Mouse (Mus musculus) right cerebral cortex, adult 18-20 months (tissue): ENCODE measurements around the gene Xpo5.

Source experiments
- DNase-seq: peaks from one replicate; pipeline ENCODE4 v3.0.0; 2022; ENCODE audit warnings: mixed read lengths

Gene Xpo5

DNA sequence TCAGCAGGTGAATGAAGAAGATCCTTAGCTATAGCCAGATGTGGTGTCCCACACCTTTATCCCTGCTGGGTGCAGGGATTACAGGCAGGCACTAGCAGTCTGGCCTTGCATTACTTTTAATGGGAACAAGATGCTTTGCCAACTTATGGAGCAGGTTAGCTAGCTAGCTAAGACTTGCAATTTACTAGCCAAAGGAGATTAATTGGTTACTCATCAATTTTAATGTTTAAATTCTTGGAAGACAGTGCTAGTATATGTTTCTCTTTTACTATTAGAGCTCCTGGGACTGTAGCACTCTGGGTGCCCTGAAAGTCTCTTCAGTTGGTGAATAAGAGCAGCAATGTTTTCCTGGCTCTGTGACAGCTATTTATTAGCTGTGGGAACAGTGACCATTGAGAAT, 4.1 kb downstream of the Xpo5 start:
- DNase-seq: no peak

DNA sequence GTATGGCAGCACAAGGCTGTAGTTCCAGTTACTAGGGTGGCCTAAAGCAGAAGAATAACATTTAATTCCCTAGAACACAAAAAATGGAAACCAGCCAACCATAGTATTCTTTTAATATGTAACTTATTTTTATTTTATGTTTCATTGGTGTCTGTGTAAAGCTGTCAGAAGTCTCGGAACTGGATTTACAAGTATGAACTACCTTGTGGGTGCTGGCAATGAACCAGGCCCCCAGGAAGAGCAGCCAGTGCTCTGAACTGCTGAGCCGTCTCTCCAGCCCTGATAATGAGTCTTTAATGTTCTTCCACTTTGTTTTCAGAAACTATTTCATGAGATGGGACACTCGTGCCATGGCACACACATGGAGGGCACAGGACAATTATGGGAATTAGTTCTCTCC, 8.0 kb downstream of the Xpo5 start:
- DNase-seq: no peak

DNA sequence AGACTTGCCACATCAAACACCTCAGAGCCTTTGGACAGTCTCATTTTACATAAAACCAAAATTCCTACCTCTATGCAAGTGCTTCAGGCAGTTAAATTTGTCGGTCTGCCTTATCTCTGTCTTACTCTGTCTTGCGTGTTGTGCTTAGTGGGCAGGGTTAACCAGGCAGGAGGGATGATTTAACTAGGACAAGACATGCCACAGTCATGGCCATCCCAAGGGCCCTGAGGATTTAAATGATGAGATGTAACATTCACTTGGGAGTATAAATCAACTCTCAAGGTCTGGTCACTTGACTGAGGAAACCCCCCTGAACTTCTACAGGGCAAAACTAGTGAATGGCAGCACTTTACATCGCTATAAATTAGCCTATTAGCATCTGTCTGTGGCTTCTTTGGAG, 19.0 kb downstream of the Xpo5 start:
- no peak for DNase-seq

DNA sequence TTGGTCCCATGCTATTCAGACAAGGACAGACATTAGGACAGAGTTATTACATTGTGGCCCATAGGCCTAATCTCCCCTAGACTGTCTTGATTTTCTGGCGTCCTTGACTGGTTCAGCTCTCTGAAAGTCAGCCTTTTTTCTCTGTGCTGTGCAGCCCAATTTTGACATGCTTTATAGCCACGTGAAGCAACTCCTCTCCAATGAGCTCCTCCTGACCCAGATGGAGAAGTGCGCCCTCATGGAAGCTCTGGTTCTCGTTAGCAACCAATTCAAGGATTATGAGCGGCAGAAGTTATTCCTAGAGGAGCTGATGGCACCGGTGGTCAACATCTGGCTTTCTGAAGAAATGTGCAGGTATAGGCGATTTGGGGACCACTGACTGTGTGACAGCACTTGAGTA, 25.0 kb downstream of the Xpo5 start:
- DNase-seq: no peak

DNA sequence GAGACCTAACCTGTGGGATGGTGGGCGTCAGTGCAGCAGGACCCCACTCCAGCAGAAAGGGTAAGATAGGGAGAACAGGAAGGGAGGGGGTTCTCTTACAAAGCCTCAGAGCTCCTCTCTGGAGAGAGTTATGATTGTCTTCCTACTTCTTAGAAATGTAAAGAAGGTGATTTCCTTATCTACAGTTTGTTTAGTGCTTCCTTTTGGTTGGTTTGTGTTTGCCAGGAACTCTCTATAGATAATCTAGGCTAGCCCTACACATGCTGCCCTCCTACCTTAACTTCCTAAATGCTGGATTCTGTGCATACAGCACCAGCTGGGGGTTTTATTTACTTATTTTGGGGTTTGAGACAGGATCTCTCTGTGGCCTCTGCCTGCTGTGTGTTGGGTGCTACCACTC, 33.5 kb downstream of the Xpo5 start:
- no peak for DNase-seq

DNA sequence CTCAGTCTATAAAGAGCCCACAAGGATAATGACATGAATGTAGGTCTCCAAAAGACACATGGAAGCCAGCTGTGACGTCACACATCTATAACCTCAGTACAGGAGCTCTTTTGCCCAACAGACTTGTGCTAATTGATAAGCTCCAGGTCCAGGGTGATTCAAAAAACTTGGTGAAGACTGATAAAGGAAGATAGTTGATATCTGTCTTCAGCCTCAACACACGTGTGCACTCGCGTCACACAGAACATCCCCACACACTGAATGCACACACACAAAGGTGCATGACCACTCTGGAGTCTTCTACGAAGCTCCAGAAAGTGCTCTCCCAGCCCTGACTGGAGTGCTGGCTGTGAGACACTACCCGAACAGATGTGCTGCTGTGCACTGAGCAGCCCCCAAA, 34.5 kb downstream of the Xpo5 start:
- no peak for DNase-seq

DNA sequence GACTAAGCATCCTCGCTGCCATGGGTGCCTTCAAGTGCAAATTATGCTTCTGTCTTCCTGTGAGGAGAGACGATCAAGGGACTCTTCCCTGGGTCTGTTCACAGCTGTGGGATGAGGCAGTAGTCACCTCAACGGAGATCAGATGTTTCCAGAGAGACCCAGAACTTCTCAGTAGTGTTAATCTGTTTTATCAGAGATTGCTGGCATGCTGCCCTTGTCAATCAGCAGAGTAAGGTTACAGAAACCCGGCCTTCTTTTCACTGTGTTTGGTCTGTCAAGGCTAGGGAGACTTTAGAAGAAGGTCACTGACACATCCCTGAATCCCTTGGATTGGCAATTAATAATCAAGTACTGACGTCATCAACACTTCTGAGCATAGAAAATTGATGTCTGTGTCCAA, 34.9 kb downstream of the Xpo5 start:
- no peak for DNase-seq

DNA sequence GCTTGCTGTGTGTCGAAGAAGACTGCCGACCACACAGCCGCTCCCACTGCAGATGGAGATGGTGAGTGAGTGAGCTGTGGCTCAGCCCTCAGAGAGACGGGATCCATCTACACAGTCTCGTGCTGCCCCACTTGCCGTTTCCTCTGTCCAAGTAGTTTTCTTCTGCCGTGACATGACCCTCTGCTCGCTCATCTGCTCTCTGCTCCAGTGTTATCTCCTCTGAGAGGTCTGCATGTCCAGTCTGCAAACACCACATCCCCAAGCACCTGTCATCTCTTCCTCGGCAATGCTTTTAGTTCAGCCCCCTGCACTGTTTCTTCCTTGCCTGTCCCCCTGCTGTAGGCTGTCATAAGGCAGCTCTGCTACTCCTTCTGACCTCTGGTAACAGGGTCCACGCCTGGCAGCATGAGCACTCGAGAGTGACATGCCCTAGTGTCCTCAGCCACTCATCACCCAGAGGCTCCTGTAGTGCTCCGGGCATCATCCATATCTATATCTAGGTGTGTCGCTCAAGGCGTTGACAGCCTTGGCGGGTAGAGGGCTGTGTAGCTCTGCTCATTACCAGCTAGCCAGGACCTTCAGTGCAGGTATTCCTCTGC, 37.0 kb downstream of the Xpo5 start:
- DNase-seq: no peak

DNA sequence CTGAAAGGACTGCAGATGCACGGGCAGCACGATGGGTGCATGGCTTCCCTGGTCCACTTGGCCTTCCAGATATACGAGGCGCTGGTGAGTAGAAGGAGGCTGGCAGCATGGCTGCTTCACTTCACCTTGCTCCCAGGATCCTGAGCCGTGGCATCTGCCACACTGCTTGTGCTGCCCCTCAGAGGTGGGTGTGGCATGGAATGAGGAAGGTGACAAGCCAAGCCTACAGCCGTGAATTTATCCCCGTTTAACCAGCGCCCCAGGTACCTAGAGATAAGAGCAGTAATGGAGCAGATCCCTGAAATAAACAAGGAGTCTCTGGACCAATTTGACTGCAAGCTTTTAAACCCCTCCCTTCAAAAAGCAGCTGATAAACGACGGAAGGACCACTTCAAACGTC, 38.9 kb downstream of the Xpo5 start:
- DNase-seq: no peak

DNA sequence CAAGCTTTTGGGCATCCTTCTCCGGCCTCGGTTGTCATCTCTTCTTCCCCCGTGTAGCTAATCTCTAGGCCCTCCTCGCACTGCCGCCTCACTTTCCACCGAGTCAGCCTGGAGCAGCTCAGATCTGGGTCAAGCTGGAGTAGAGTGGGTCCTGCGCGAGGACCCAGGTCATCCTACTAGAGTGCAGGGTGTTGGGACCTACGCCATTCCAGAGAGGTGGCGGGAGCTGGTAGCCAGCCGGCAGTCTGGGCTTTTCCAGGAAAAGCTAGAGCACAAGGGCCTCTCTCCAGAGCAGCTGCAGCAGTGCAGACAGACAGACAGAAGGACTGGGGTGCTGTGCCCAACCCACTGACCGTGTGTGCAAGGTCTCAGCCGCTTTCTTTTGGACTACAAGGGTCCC, 39.7 kb downstream of the Xpo5 start:
- DNase-seq: no peak

DNA sequence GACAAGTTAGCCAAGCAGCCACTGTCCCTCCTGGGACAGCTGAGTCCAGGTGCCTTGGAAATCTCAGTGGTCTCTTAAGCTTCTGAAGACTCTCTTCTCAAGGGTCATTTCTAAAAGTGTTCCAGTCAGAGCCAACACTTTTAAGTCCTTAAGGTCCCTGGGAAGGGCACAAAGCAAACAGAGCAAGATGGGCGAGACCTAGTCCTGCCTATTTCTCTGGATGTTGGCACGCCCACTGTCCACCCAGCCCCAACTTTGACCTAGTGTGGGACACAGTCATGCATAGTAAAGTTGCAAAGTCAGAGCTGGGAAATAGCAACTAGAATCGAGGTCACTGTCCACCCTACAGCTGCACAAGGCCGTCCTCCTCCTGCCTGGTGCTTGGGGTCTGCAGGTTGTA, 40.4 kb downstream of the Xpo5 start:
- DNase-seq: no peak

DNA sequence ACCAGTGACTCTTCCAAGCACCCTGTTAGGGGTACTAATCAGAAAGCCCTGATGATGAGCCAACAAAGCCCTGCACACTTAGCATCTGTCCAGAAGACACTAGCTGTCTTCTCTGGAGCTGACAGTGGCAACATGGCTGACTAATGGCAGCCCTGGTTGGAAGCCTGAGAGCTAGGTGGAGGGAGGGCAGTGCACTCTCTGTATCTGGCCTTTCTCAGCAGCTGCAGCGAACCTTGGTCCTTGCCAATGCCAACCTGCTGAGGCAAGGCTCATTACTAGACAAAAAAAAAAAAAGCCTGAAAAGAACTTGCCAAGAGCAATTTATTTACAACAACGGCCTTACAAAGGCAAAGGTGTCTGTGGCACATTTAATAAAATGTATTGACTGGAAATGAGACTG, 41.0 kb downstream of the Xpo5 start:
- DNase-seq: no peak

DNA sequence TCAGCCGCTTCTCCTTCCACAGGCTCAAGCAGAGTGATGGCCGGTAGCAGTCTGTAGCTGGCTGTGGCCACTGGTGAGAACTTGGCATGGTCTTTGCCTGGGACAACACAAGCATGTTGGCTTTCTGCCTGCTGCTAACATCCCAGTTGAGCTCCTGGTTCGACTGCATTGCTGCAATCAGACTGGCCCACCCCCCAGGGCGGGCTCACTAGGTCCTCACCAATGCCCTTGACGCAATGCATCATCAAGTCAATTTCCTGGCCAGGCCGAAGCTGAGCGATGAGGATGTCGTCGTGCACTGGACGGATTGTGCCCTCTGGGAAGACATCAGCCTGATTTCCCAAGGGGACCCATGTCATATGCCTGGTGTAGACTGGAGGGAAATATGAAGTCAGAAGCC, 42.0 kb downstream of the Xpo5 start:
- DNase-seq: no peak

DNA sequence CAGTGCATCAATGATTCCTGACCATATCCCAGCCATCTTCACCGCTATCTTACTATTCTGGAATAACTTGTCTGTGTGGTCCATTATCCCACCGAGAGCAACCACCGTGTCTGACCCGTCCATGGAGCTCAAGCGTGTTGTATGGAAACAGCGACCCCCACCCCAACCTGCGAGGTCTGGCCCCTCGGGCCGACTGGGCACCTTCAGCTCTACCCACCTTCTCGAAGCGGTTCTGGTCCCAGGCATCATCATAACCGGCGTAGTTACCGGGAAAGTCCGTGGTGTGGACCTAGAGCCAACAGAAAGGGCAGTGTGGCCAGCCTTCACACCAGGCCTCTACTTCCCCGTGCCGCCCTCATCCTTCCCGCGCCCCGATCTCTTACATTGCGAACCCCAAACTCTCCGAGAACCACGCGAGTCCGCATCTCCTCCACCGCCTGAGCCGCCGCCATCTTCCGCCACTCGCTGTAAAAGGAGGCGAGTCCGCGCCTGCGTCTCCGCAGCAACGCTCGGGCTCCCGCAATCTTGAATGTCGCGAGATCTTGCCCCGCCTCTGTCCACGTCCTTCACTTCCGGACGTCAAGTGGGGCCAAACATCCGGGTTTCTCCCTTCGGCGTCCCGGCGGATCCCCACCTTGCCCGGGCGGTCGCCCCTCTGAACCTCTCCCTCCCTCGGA, 45.1 kb downstream of the Xpo5 start, which contains the start of the genes Polr1c and Yipf3:
Gene Polr1c (minus strand): TSS at position 543 of the 677 bp plus-strand sequence.
Gene Yipf3 (plus strand): TSS at position 569 of the 677 bp plus-strand sequence.
- peak; percentile 97 for DNase-seq

DNA sequence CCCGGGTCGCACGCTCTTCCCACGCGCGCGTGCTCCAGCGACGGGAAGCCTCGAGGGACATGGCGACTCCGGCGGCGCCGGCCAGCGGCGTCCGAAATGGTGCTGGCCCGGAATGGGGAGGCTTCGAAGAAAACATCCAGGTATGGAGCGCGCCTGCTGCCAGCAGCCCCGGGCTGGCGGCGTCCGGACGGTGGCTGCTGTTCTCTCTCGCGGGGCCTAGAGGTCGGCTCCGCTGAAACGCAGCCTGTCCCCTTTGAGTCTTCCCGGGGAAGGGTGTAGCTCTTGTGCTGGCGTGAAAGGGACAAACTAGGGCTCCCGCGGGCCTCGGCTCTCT, 45.6 kb downstream of the Xpo5 start:
- no peak for DNase-seq

DNA sequence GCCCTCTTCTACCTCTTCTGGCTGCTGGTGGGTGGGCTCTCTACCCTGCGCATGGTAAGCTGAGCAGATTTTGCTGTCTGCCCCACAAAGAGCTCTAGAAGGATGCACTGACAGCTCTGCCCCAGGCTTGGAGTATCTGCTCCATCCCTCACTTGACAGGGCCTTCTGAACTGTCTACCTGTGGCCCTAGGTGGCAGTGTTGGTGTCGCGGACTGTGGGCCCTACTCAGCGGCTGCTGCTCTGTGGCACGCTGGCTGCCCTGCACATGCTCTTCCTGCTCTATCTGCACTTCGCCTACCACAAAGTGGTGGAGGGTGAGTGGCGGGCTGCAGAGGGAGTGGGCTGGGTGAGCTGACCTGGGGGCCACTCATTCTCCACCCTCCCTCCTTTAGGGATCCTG, 48.6 kb downstream of the Xpo5 start:
- DNase-seq: no peak

DNA sequence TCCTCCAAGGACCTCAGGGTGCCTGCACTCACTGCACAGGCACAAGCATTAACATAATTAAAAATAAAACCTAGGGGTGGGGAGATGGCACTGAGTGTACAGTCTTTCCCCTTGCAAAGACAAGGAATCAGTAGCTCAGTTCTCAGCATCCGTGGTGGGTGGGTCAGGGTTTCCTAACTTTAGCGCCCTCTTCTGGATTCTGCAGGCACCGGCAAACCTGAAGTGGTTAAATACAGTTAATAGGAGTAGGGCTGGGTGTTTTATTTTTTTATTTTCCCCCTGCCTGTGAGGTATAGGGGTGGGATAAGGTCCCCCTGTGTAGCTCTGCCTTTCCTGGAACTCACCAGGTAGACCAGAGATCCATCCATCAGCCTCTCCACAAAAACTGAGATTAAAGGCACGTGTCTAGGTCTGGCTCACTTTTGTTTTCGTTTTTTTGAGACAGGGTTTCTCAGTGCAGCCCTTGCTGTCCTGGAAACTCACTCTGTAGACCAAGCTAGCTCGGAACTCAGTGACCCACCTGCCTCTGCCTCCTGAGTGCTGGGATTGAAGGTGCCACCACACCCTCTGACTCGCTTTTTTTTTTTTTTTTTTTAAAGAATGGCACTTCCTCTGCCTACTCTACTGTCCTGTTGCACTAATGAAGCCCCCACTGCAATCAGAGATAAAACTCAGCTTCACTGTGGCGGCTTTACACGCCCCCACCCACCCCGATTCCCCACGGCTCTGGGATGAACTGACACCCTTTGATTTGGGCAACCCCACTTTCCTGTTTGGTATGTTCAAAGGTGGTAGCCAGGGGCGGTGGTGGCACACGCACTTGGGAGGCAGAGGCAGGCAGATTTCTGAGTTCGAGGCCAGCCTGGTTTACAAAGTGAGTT, 50.2 kb downstream of the Xpo5 start:
- no peak for DNase-seq

DNA sequence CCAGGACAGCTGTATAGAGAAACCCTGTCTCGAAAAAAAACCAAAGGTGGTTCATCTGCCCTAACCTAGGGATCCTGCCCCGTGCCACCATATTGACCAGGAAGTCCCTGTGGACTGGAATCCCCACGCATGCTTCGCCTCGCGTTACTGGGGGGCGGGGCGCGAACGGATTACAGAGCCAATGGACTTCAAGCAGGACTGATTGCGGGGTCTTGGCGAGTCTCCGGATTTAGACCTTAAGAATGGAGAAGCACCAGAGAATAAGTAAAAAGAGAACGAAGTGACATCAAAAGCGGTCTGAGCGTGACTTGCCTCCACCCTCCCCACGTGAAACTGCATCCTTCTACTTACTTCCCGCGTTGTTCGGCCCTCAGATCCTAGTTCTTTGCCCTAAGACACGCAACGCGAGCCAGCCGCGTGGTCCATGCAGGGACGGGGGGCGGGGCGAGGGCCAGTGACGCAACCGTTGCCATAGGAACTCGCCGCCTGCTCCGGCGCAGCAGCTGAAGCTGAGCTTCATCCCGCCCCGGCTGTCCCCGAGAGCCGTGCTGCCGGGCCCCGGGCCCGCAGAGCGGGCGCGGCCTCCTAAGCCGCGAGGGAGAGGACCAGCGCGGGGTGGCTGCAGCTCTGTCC, 51.0 kb downstream of the Xpo5 start, which contains the start of gene Lrrc73:
Gene Lrrc73 (plus strand): TSS at position 80 of the 633 bp plus-strand sequence.
- DNase-seq: peak; percentile 95

DNA sequence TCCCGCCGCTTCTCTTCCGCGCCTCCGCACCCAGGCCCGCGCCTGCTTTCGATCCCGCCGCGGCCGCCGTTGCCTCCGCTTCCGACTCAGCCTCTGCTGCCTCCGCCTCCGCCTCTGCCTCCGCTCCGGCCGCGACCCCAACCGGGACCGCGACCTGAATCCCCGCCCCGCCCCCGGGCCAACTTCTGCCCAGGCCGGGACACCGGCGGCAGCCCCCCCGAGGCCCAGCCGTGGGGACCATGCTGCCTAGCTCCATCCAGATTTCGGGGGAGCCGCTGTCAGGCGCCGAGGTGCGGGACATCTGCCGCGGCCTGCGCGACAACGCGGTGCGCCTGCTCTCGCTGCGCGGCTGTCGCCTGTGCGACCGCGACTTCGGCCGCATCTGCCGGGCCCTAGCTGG, 51.5 kb downstream of the Xpo5 start:
- DNase-seq: peak; percentile 45

DNA sequence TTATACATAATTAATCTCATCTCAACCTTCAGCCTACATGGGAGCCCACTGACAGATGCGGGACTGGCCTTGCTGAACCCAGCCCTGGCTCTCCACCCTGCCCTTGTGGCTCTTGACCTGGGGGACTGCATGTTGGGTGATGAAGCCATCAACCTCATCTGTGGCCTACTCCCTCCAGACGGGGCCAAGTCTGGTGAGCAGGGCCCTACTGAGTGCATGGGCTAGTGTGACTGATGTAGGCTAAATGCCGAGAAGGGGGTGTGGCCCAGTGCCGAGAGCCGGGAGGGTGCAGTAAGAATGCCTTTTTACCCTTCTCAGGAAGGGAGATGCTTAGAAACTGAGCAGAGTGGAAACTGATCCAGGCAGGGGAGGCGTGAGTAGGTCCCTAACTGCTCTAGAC, 52.6 kb downstream of the Xpo5 start:
- DNase-seq: no peak

DNA sequence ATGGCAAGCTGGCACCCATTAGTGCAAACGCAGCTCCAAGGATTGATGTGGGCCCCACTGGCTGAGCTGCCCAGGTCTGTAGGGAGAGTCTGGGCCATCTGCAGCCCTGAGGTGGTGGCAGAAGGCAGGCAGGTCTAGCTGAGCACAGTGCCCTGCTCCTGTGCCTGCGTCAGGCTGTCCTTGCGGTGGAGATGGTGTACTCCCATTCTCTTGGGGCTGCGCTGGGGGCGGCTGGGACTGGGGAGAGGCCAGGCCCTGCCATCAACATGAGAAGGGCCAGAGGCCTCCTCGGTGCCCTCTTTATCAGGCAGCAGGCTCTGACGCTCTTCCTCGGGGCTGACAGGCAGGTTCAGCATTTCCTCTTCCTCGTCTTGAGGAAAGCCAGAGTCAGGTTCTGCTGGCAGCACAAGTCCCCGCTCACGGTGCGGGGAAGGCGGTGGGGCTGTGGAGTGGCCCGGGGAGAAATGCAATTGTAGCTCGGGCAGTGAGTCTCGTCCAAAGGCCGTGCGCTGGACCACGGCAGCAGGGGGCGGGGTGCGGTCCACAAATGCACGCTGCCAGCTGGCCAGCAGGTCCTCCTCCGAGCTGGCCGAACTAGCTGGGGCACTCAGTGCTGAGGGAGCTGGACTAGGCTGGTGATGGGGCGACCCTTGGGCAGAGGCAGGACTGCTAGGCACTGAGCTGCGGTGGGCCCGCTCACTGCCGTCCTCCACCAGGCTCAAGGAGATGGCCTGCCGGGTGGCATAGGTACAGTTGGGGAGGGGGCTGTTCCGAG, 55.9 kb downstream of the Xpo5 start:
- no peak for DNase-seq

DNA sequence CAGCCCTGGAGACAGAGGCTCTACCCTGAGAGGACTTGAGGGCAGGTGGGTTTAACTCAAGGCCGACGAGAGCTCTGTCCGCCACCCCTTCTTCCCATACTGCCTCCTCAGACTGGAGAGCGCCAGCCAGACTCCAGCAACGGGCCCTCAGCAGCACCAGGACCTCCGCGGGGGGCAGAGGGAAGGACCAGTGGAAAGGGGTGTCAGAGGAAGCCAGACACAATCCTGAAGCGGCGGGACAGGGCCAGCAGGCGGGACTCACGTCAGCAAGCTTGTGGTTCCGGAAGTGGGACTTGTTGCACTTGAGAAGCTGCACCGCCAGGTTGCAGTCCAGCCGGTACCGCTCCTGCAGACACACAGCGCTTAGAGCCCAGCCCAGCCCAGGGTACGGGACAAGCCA, 57.1 kb downstream of the Xpo5 start:
- no peak for DNase-seq

DNA sequence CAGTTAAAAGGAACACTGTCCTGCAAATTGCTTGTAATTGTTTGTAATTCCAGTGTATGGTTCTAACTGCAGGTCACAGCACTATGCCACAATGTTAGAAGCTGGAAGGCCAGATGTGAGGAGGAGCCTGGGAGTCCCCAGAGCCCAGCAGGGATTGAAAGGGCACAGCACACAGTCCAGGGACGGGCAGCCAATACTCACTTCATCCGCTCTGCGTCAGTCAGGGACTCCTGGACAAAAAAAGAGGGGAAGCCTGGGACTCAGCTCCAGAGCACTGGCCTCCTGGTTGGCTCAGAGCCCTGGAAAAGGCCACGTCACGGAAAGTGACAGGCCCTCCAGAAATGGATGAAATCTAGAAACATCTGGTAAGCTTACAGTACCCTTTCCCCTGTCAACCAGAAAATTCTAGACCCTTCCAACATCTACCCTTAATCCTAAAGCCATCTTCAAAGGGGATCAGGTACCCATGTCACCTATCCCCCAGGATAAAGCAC, 59.7 kb downstream of the Xpo5 start:
- DNase-seq: no peak
